Mouse (Mus musculus) heart, adult 2 months (tissue): Measurements from ENCODE around the gene Tmem242.

Experiments
- EP300 ChIP-seq: fragments of 200-500 bp; IDR thresholded peaks from 2 replicates; pipeline ENCODE4 v1.6.1; 2011; ENCODE audit warnings: low read depth, low read length, control low read depth; ENCODE audit not compliant: insufficient read depth
- POLR2A ChIP-seq: fragments of 200-500 bp; IDR thresholded peaks from 2 replicates; pipeline ENCODE4 v1.6.1; 2011; ENCODE audit warnings: mild to moderate bottlenecking, low read depth, low read length, control low read depth; ENCODE audit not compliant: insufficient read depth

DNA sequence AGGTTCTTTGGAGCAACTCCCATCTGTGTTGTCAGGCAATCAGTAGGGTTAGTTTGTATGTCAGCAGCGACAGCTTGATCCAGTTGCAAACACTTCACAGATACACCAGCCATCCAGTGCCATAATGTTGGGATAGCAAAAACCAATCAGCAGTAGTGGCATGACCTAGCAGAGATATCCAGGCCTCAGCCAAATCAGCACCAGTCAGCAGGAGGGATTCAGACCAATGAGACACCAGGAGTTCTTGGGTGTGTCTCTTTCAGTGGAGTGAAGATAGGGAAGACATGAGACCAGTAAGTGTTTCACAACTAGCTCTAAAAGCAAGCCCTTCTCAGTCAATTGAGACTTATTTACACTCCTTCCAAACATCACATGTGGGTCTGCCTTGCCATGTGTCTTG is 44.6 kb upstream of the Tmem242 start:
- no peak for TF ChIP-seq POLR2A
- no peak for TF ChIP-seq EP300
